Mouse (Mus musculus): ENCODE data around the gene Chrne. TPM values are rescaled to one million over a fixed set of nuclear protein-coding genes. Genes with fewer than 3 reads are reported as not detected.

Chrne gene
- polyA plus RNA-seq, 1 experiment = 0.53 TPM

- H3K36me3 ChIP-seq (ENCODE audit: control insufficient read depth, insufficient read depth, low read length) = no peaks in the 10 kb centered on the region
- 82% methylated on average over 7 of the region's 7 CpGs for WGBS
- no peaks in the 10 kb centered on the region for H3K27me3 ChIP-seq (ENCODE audit: control insufficient read depth, insufficient read depth, low read length)
- no peak overlapping the region for H3K4me3 ChIP-seq (ENCODE audit: control insufficient read depth, insufficient read depth, low read length)
- no peak for TF ChIP-seq POLR2A (IDR thresholded peaks at IDR 0.05; ENCODE audit: control insufficient read depth, extremely low read depth, insufficient read depth, low read length, poor library complexity)
- no peak for TF ChIP-seq CTCF (IDR thresholded peaks at IDR 0.05; ENCODE audit: borderline replicate concordance, control insufficient read depth, extremely low read depth, insufficient read depth, low read length, poor library complexity)
- DNase-seq = no peak
- no peaks in the 10 kb centered on the region for H3K4me1 ChIP-seq (replicated peaks; ENCODE audit: control insufficient read depth, insufficient read depth, low read length)
- no peak overlapping the region for H3K27ac ChIP-seq (ENCODE audit: control insufficient read depth, insufficient read depth, low read length)
Observed at GRCm38 (mm10) chr11:70630129-70630528, 11.1 kb upstream of the Chrne start.

- DNase-seq = peak; percentile 55
- no peaks in the 10 kb centered on the region for H3K36me3 ChIP-seq (ENCODE audit: control insufficient read depth, insufficient read depth, low read length)
- H3K4me1 ChIP-seq (replicated peaks; ENCODE audit: control insufficient read depth, insufficient read depth, low read length) = no peaks in the 10 kb centered on the region
- no peak for TF ChIP-seq POLR2A (IDR thresholded peaks at IDR 0.05; ENCODE audit: control insufficient read depth, extremely low read depth, insufficient read depth, low read length, poor library complexity)
- TF ChIP-seq CTCF (IDR thresholded peaks at IDR 0.05; ENCODE audit: borderline replicate concordance, control insufficient read depth, extremely low read depth, insufficient read depth, low read length, poor library complexity) = no peak
- WGBS = 62% methylated on average over 5 of the region's 5 CpGs
- H3K27me3 ChIP-seq (ENCODE audit: control insufficient read depth, insufficient read depth, low read length) = no peaks in the 10 kb centered on the region
- no peak overlapping the region for H3K27ac ChIP-seq (ENCODE audit: control insufficient read depth, insufficient read depth, low read length)
- no peak overlapping the region for H3K4me3 ChIP-seq (ENCODE audit: control insufficient read depth, insufficient read depth, low read length)
Observed at GRCm38 (mm10) chr11:70629557-70629956, 10.5 kb upstream of the Chrne start.

- H3K27me3 ChIP-seq (ENCODE audit: control insufficient read depth, insufficient read depth, low read length) = no peaks in the 10 kb centered on the region
- no peaks in the 10 kb centered on the region for H3K4me1 ChIP-seq (replicated peaks; ENCODE audit: control insufficient read depth, insufficient read depth, low read length)
- H3K36me3 ChIP-seq (ENCODE audit: control insufficient read depth, insufficient read depth, low read length) = no peaks in the 10 kb centered on the region
- TF ChIP-seq POLR2A (IDR thresholded peaks at IDR 0.05; ENCODE audit: control insufficient read depth, extremely low read depth, insufficient read depth, low read length, poor library complexity) = no peak
- H3K27ac ChIP-seq (ENCODE audit: control insufficient read depth, insufficient read depth, low read length) = no peak overlapping the region
- 94% methylated on average over 2 of the region's 2 CpGs for WGBS
- DNase-seq = no peak
- H3K4me3 ChIP-seq (ENCODE audit: control insufficient read depth, insufficient read depth, low read length) = no peak overlapping the region
Observed at GRCm38 (mm10) chr11:70628431-70628830, 9.4 kb upstream of the Chrne start.

- Histone ChIP-seq H3K27me3 (ENCODE audit: control insufficient read depth, insufficient read depth, low read length) (no peaks in the 10 kb centered on the region), H3K36me3 (ENCODE audit: control insufficient read depth, insufficient read depth, low read length) (no peaks in the 10 kb centered on the region), H3K4me3 (ENCODE audit: control insufficient read depth, insufficient read depth, low read length) (no peak overlapping the region), H3K4me1 (replicated peaks; ENCODE audit: control insufficient read depth, insufficient read depth, low read length) (no peaks in the 10 kb centered on the region), H3K27ac (ENCODE audit: control insufficient read depth, insufficient read depth, low read length) (no peak overlapping the region)
- 86% methylated on average over 4 of the region's 4 CpGs for WGBS
- TF ChIP-seq CTCF (IDR thresholded peaks at IDR 0.05; ENCODE audit: borderline replicate concordance, control insufficient read depth, extremely low read depth, insufficient read depth, low read length, poor library complexity) (no peak), POLR2A (IDR thresholded peaks at IDR 0.05; ENCODE audit: control insufficient read depth, extremely low read depth, insufficient read depth, low read length, poor library complexity) (no peak)
- DNase-seq = no peak
Observed at GRCm38 (mm10) chr11:70626877-70627276, 7.9 kb upstream of the Chrne start.

- WGBS = 43% methylated on average over 4 of the region's 4 CpGs
- no peaks in the 10 kb centered on the region for H3K27me3 ChIP-seq (ENCODE audit: control insufficient read depth, insufficient read depth, low read length)
- peak; percentile 59 for DNase-seq
Observed at GRCm38 (mm10) chr11:70625473-70625872, 6.5 kb upstream of the Chrne start.

GRCm38 (mm10) chr11:70623053-70623742, 4.2 kb upstream of the Chrne start:
- 95% methylated on average over 10 of the region's 10 CpGs for WGBS
- no peaks in the 10 kb centered on the region for H3K27me3 ChIP-seq (ENCODE audit: control insufficient read depth, insufficient read depth, low read length)
- no peak for TF ChIP-seq CTCF (IDR thresholded peaks at IDR 0.05; ENCODE audit: borderline replicate concordance, control insufficient read depth, extremely low read depth, insufficient read depth, low read length, poor library complexity)
- no peak for TF ChIP-seq POLR2A (IDR thresholded peaks at IDR 0.05; ENCODE audit: control insufficient read depth, extremely low read depth, insufficient read depth, low read length, poor library complexity)
- no peak for DNase-seq
- no peak overlapping the region for H3K4me3 ChIP-seq (ENCODE audit: control insufficient read depth, insufficient read depth, low read length)
- no peaks in the 10 kb centered on the region for H3K36me3 ChIP-seq (ENCODE audit: control insufficient read depth, insufficient read depth, low read length)
- no peaks in the 10 kb centered on the region for H3K4me1 ChIP-seq (replicated peaks; ENCODE audit: control insufficient read depth, insufficient read depth, low read length)
- H3K27ac ChIP-seq (ENCODE audit: control insufficient read depth, insufficient read depth, low read length) = no peak overlapping the region

More at GRCm38 (mm10) chr11:70625473-70625872, 6.5 kb upstream of the Chrne start:
- Histone ChIP-seq H3K4me3 (ENCODE audit: control insufficient read depth, insufficient read depth, low read length) (no peak overlapping the region), H3K36me3 (ENCODE audit: control insufficient read depth, insufficient read depth, low read length) (no peaks in the 10 kb centered on the region), H3K4me1 (replicated peaks; ENCODE audit: control insufficient read depth, insufficient read depth, low read length) (no peaks in the 10 kb centered on the region), H3K27ac (ENCODE audit: control insufficient read depth, insufficient read depth, low read length) (no peak overlapping the region)
- peak; percentile 22; the same call in 1 of the 2 replicates for TF ChIP-seq CTCF (IDR thresholded peaks at IDR 0.05; ENCODE audit: borderline replicate concordance, control insufficient read depth, extremely low read depth, insufficient read depth, low read length, poor library complexity)
- no peak for TF ChIP-seq POLR2A (IDR thresholded peaks at IDR 0.05; ENCODE audit: control insufficient read depth, extremely low read depth, insufficient read depth, low read length, poor library complexity)
